Mouse (Mus musculus): ENCODE data around the gene Alg14. TPM values are rescaled to one million over a fixed set of nuclear protein-coding genes. Genes with fewer than 3 reads are reported as not detected.

The Alg14 gene
- polyA plus RNA-seq, 1 experiment from 2014 or later: 28.9 TPM

GRCm38 (mm10) chr3:121401384-121401783 lies 109.8 kb downstream of the Alg14 start:
- Histone ChIP-seq H3K4me2 (replicated peaks) (no peak overlapping the region), H3K4me1 (no peaks in the 10 kb centered on the region), H3K4me3 (no peak overlapping the region), H3K36me3 (no peaks in the 10 kb centered on the region), H3K27me3 (no peaks in the 10 kb centered on the region), H3K27ac (replicated peaks) (no peak overlapping the region), H3K9me3 (no peaks in the 10 kb centered on the region), H3K9ac (replicated peaks) (no peak overlapping the region)
- ATAC-seq (replicated peaks): no peak
- 80% methylated on average over 4 of the region's 4 CpGs for WGBS

- Histone ChIP-seq H3K27me3 (no peaks in the 10 kb centered on the region), H3K9me3 (no peaks in the 10 kb centered on the region), H3K27ac (replicated peaks) (no peak overlapping the region)
Measured at GRCm38 (mm10) chr3:121402096-121402495, 110.5 kb downstream of the Alg14 start.

GRCm38 (mm10) chr3:121403449-121403848 lies 111.9 kb downstream of the Alg14 start:
- WGBS: 19% methylated on average over 5 of the region's 5 CpGs
- H3K4me3 ChIP-seq: no peak overlapping the region
- no peak overlapping the region for H3K27ac ChIP-seq (replicated peaks)
- no peaks in the 10 kb centered on the region for H3K4me1 ChIP-seq
- no peak for ATAC-seq (replicated peaks)
- no peaks in the 10 kb centered on the region for H3K27me3 ChIP-seq
- no peak overlapping the region for H3K9ac ChIP-seq (replicated peaks)
- no peaks in the 10 kb centered on the region for H3K9me3 ChIP-seq
- H3K36me3 ChIP-seq: no peaks in the 10 kb centered on the region
- H3K4me2 ChIP-seq (replicated peaks): no peak overlapping the region

More at GRCm38 (mm10) chr3:121402096-121402495, 110.5 kb downstream of the Alg14 start:
- no peak for ATAC-seq (replicated peaks)
- H3K4me2 ChIP-seq (replicated peaks): no peak overlapping the region
- H3K4me3 ChIP-seq: no peak overlapping the region
- H3K4me1 ChIP-seq: no peaks in the 10 kb centered on the region
- no peak overlapping the region for H3K9ac ChIP-seq (replicated peaks)
- no peaks in the 10 kb centered on the region for H3K36me3 ChIP-seq
- WGBS: 87% methylated on average over 6 of the region's 6 CpGs

DNA sequence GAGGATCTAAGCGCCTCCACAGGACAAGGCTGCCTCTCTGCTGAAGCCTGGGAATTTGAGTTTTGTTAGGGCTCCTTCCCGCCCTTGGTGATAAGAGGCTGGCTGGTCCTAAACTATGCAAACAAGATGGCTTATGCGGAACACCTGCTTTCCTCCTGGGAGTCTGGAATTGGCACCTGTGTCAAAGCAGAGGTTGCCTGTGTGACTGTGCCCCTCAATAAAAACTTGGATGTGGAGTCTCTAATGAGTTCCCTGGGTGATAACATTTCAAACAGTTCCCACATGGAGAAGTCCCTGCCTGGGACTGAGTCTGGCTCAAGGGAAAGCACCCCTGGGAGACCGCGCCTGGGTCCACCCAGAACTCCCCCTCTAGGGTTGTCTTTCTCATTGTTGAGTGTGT lies 113.5 kb downstream of the Alg14 start:
- H3K9me3 ChIP-seq: no peaks in the 10 kb centered on the region
- whole genome bisulfite sequencing: 81% methylated on average over 5 of the region's 5 CpGs
- no peak overlapping the region for H3K4me2 ChIP-seq (replicated peaks)
- H3K4me1 ChIP-seq: no peaks in the 10 kb centered on the region
- no peaks in the 10 kb centered on the region for H3K36me3 ChIP-seq
- no peak overlapping the region for H3K27ac ChIP-seq (replicated peaks)
- no peak for ATAC-seq (replicated peaks)
- no peaks in the 10 kb centered on the region for H3K27me3 ChIP-seq
- H3K9ac ChIP-seq (replicated peaks): no peak overlapping the region
- H3K4me3 ChIP-seq: no peak overlapping the region

- Histone ChIP-seq H3K4me3 (no peak overlapping the region), H3K27ac (replicated peaks) (no peak overlapping the region), H3K9ac (replicated peaks) (no peak overlapping the region), H3K27me3 (no peaks in the 10 kb centered on the region), H3K36me3 (no peaks in the 10 kb centered on the region), H3K9me3 (no peaks in the 10 kb centered on the region), H3K4me1 (no peaks in the 10 kb centered on the region), H3K4me2 (replicated peaks) (no peak overlapping the region)
- WGBS: 86% methylated on average over 9 of the region's 9 CpGs
- ATAC-seq (replicated peaks): no peak
Measured at GRCm38 (mm10) chr3:121407417-121407816, 115.8 kb downstream of the Alg14 start.

- no peaks in the 10 kb centered on the region for H3K27me3 ChIP-seq
- H3K4me2 ChIP-seq (replicated peaks): no peak overlapping the region
- WGBS: 97% methylated on average over 3 of the region's 3 CpGs
Measured at GRCm38 (mm10) chr3:121408386-121408785, 116.8 kb downstream of the Alg14 start.

GRCm38 (mm10) chr3:121411450-121411849 lies 119.9 kb downstream of the Alg14 start:
- WGBS: 76% methylated on average over 6 of the region's 6 CpGs
- Histone ChIP-seq H3K27ac (replicated peaks) (no peak overlapping the region), H3K4me3 (no peak overlapping the region), H3K36me3 (no peaks in the 10 kb centered on the region), H3K9ac (replicated peaks) (no peak overlapping the region), H3K27me3 (no peaks in the 10 kb centered on the region), H3K4me1 (no peaks in the 10 kb centered on the region), H3K4me2 (replicated peaks) (no peak overlapping the region), H3K9me3 (no peaks in the 10 kb centered on the region)
- no peak for ATAC-seq (replicated peaks)

More at GRCm38 (mm10) chr3:121408386-121408785, 116.8 kb downstream of the Alg14 start:
- Histone ChIP-seq H3K9me3 (no peaks in the 10 kb centered on the region), H3K4me3 (no peak overlapping the region), H3K36me3 (no peaks in the 10 kb centered on the region), H3K27ac (replicated peaks) (no peak overlapping the region), H3K4me1 (no peaks in the 10 kb centered on the region), H3K9ac (replicated peaks) (no peak overlapping the region)
- no peak for ATAC-seq (replicated peaks)

Other genes with a start within 250 kb of the Alg14 start
- 23.8 and 25.3 TPM in 2 replicates for gene Rwdd3, start 120.1 kb upstream of the Alg14 start, polyA plus RNA-seq (2015; fragmentation: Nextera tagmentation; extraction: Ambion mirVana)
- gene Tmem56, start 8.7 kb upstream of the Alg14 start, polyA plus RNA-seq (2015; fragmentation: Nextera tagmentation; extraction: Ambion mirVana): 2.7 and 3.3 TPM in 2 replicates
- gene Cnn3, start 134.7 kb downstream of the Alg14 start, polyA plus RNA-seq (2015; fragmentation: Nextera tagmentation; extraction: Ambion mirVana): 645 and 663 TPM in 2 replicates
- 0.75 and 1.1 TPM in 2 replicates for gene Slc44a3, start 240.6 kb downstream of the Alg14 start, polyA plus RNA-seq (2015; fragmentation: Nextera tagmentation; extraction: Ambion mirVana)

Measured in forebrain, embryonic 15.5 days (tissue).